8 mouse cellular contexts compared by ENCODE assay signal in genomic region chr9:119976704-119977556, GRCm38 (mm10). TPM values are rescaled to one million over a fixed set of nuclear protein-coding genes. Genes with fewer than 3 reads are reported as not detected.
DNase-seq lines count a peak whose midpoint lies in the region; ATAC-seq and TF ChIP-seq lines count a peak whose summit lies in the region.
"Had no signal": no experiment of that assay in that cellular context is flagged by ENCODE, and none has a peak within 500 bp of the region (broad histone marks: within the 10 kb centered on the region; RNA-seq: fewer than 3 reads in every experiment).

No protein-coding gene starts in this region.

- H3K4me3 ChIP-seq in lung, postnatal 0 days (ENCODE audit: low read depth, low read length) = no peak overlapping the region
- no peak overlapping the region for H3K4me3 ChIP-seq in lung, adult 2 months (replicated peaks; ENCODE audit: extremely low read depth, low read depth, low read length)
- H3K4me3 ChIP-seq in limb, embryonic 13.5 days = no peak overlapping the region
- H3K4me3 ChIP-seq: midbrain, embryonic 12.5 days had no signal

- no peak for ATAC-seq in lung, postnatal 0 days
- ATAC-seq in limb, embryonic 13.5 days (ENCODE audit: low FRiP score, low read depth) = no peak
- no peak for ATAC-seq in activated CD4-positive, CD25-positive, alpha-beta regulatory T cell, adult 4 months

- no peak for TF ChIP-seq POLR2A in lung, adult 2 months (IDR thresholded peaks at IDR 0.05; ENCODE audit: borderline replicate concordance, extremely low read depth, low read depth, low read length)

- H3K36me3 ChIP-seq in lung, postnatal 0 days (ENCODE audit: insufficient read depth, low read length) = peaks cover 27% of the 10 kb centered on the region
- H3K36me3 ChIP-seq in limb, embryonic 13.5 days = peaks cover 28% of the 10 kb centered on the region
- H3K36me3 ChIP-seq: midbrain, embryonic 12.5 days had no signal

- H3K27ac ChIP-seq in lung, postnatal 0 days (ENCODE audit: low read length) = no peak overlapping the region
- H3K27ac ChIP-seq in limb, embryonic 13.5 days = no peak overlapping the region
- H3K27ac ChIP-seq: midbrain, embryonic 12.5 days had no signal

- H3K9me3 ChIP-seq in lung, postnatal 0 days (ENCODE audit: low read length) = no peaks in the 10 kb centered on the region
- H3K9me3 ChIP-seq in limb, embryonic 13.5 days = no peaks in the 10 kb centered on the region
- H3K9me3 ChIP-seq: midbrain, embryonic 12.5 days had no signal

- no peaks in the 10 kb centered on the region for H3K27me3 ChIP-seq in lung, postnatal 0 days (replicated peaks; ENCODE audit: insufficient read depth, low read length)
- no peaks in the 10 kb centered on the region for H3K27me3 ChIP-seq in limb, embryonic 13.5 days
- H3K27me3 ChIP-seq: midbrain, embryonic 12.5 days had no signal

- no peak overlapping the region for H3K9ac ChIP-seq in lung, postnatal 0 days (replicated peaks; ENCODE audit: low read depth)
- no peak overlapping the region for H3K9ac ChIP-seq in limb, embryonic 13.5 days
- H3K9ac ChIP-seq: midbrain, embryonic 12.5 days had no signal

- TF ChIP-seq EP300 in lung, postnatal 0 days (IDR thresholded peaks at IDR 0.05) = no peak

- peak overlapping the region; percentile 27; the same call in 1 of the 2 replicates for H3K4me2 ChIP-seq in lung, postnatal 0 days (replicated peaks; ENCODE audit: low read depth, low read length)
- peak overlapping the region; percentile 14; the same call in 1 of the 2 replicates for H3K4me2 ChIP-seq in limb, embryonic 13.5 days (replicated peaks)
- H3K4me2 ChIP-seq: midbrain, embryonic 12.5 days had no signal

- peaks cover 29% of the 10 kb centered on the region for H3K4me1 ChIP-seq in lung, postnatal 0 days (ENCODE audit: insufficient read depth, low read depth, low read length)
- H3K4me1 ChIP-seq in lung, adult 2 months (ENCODE audit: control insufficient read depth, insufficient read depth, low read length) = peaks cover 42% of the 10 kb centered on the region
- peaks cover 54% of the 10 kb centered on the region for H3K4me1 ChIP-seq in limb, embryonic 13.5 days

- DNase-seq in lung, postnatal 0 days (ENCODE audit: low spot score) = no peak
- DNase-seq in lung, adult 2 months = no peak
- DNase-seq in ZHBTc4 (ENCODE audit: low read depth, low spot score) = peak; percentile 64
- peak; percentile 40 to 44 for DNase-seq in thymus, postnatal 10 days (ENCODE audit: low spot score in 2 of 2)
- DNase-seq in left cerebral cortex, adult 9 months (ENCODE audit: low spot score in 2 of 2) = no peak

- TF ChIP-seq CTCF in lung, postnatal 0 days (IDR thresholded peaks at IDR 0.05) = no peak
- no peak for TF ChIP-seq CTCF in lung, adult 2 months (IDR thresholded peaks at IDR 0.05; ENCODE audit: insufficient read depth, low read length)

- 21% methylated on average over 17 of the region's 17 CpGs for WGBS in lung, postnatal 0 days
- WGBS in lung, adult 2 months = 15% methylated on average over 17 of the region's 17 CpGs
- WGBS in limb, embryonic 13.5 days = 31% methylated on average over 17 of the region's 17 CpGs

RNA-seq across cellular contexts. Expression of gene Csrnp1, which starts 7.5 kb away (rescaled TPM):
- polyA plus RNA-seq in lung, postnatal 0 days (2015; fragmentation: Nextera tagmentation; extraction: Ambion mirVana) = 9.4 and 10.5 TPM in 2 replicates
- 53.3 and 110 TPM in 2 replicates for polyA plus RNA-seq in lung, adult 2 months (2012; rRNA removed)
- 4.5 and 6.4 TPM in 2 replicates for polyA plus RNA-seq in limb, embryonic 13.5 days (2015; fragmentation: Nextera tagmentation; extraction: Ambion mirVana)
- 10 to 100 TPM; 29.0 to 41.9 TPM for polyA plus RNA-seq in activated CD4-positive, CD25-positive, alpha-beta regulatory T cell, adult 4 months (2017; shearing (Covaris generic))

RNA-seq across cellular contexts. Expression of gene Ttc21a, which starts 39.5 kb away (rescaled TPM):
- 1.8 and 2.3 TPM in 2 replicates for polyA plus RNA-seq in lung, postnatal 0 days (2015; fragmentation: Nextera tagmentation; extraction: Ambion mirVana)
- 9.5 and 11.4 TPM in 2 replicates for polyA plus RNA-seq in lung, adult 2 months (2012; rRNA removed)
- polyA plus RNA-seq in limb, embryonic 13.5 days (2015; fragmentation: Nextera tagmentation; extraction: Ambion mirVana) = 0.18 and 0.20 TPM in 2 replicates
- polyA plus RNA-seq in activated CD4-positive, CD25-positive, alpha-beta regulatory T cell, adult 4 months (2017; shearing (Covaris generic)) = not detected

RNA-seq across cellular contexts. Expression of gene Gorasp1, which starts 39.6 kb away (rescaled TPM):
- 16.5 and 16.7 TPM in 2 replicates for polyA plus RNA-seq in lung, postnatal 0 days (2015; fragmentation: Nextera tagmentation; extraction: Ambion mirVana)
- polyA plus RNA-seq in lung, adult 2 months (2012; rRNA removed) = 15.7 and 16.2 TPM in 2 replicates
- polyA plus RNA-seq in limb, embryonic 13.5 days (2015; fragmentation: Nextera tagmentation; extraction: Ambion mirVana) = 29.5 and 31.5 TPM in 2 replicates
- 1 to 10 TPM; 3.9 to 4.6 TPM for polyA plus RNA-seq in activated CD4-positive, CD25-positive, alpha-beta regulatory T cell, adult 4 months (2017; shearing (Covaris generic))

RNA-seq across cellular contexts. Expression of gene Xirp1, which starts 46.5 kb away (rescaled TPM):
- polyA plus RNA-seq in lung, postnatal 0 days (2015; fragmentation: Nextera tagmentation; extraction: Ambion mirVana) = 0.21 and 0.35 TPM in 2 replicates
- polyA plus RNA-seq in lung, adult 2 months (2012; rRNA removed) = 0.62 and 2.7 TPM in 2 replicates
- polyA plus RNA-seq in limb, embryonic 13.5 days (2015; fragmentation: Nextera tagmentation; extraction: Ambion mirVana) = 0.70 and 1.0 TPM in 2 replicates
- not detected for polyA plus RNA-seq in activated CD4-positive, CD25-positive, alpha-beta regulatory T cell, adult 4 months (2017; shearing (Covaris generic))
- polyA plus RNA-seq: midbrain, embryonic 12.5 days had no signal

Comparison
In these comparisons a context has a peak if more than half of its experiments do, and no peak if none do; other contexts are left out.
1. DNase-seq: peak in ZHBTc4 (single experiment) and thymus, postnatal 10 days (2 of 2); none in lung, postnatal 0 days (single experiment), lung, adult 2 months (single experiment) and left cerebral cortex, adult 9 months (0 of 2).